Mouse (Mus musculus) thymus, adult 2 months (tissue): ENCODE data around the gene Card14.

Source experiments
- CTCF ChIP-seq: fragments of 200-500 bp; IDR thresholded peaks from 2 replicates; pipeline ENCODE4 v1.5.1; 2012; ENCODE audit warnings: mild to moderate bottlenecking, control low read depth, low read length, moderate library complexity, borderline replicate concordance; ENCODE audit not compliant: control insufficient read depth, poor library complexity, insufficient read depth; ENCODE audit errors: extremely low read depth
- POLR2A ChIP-seq: fragments of 200-500 bp; IDR thresholded peaks from 2 replicates; pipeline ENCODE4 v1.6.1; 2012; ENCODE audit warnings: mild to moderate bottlenecking, low read length, control low read depth, moderate library complexity; ENCODE audit not compliant: control insufficient read depth, poor library complexity, insufficient read depth; ENCODE audit errors: extremely low read depth

DNA sequence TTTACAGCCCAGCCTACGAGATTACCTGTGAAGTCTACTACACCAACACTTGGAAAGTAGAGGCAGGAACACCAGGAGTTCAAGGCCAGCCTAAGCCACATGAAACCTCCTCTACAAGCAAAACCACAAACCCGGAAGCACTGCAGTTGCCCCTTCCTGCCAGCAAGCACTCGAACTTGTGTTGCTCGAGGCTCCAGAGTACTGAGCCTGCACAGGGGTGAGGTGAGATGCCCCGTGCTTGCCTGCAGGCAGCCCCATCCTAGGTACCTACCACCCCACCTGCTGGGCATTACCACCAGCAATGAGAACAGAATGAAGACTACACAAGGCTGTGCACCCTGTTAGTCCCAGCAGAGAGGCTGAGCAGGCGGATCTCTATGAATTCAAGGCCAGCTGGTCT lies 9.6 kb upstream of the Card14 start:
- TF ChIP-seq CTCF (no peak), POLR2A (no peak)
